Mouse (Mus musculus) common myeloid progenitor, adult 5-6 weeks (primary cell): ENCODE results near the gene Rps16. TPM values are rescaled to one million over a fixed set of nuclear protein-coding genes. Genes with fewer than 3 reads are reported as not detected.
"Not testable (repeated sequence)": the region's sequence is repeated elsewhere in the genome, so short reads cannot be mapped to it uniquely, and the experiment has no call there.

Experiments
- ATAC-seq: replicated peaks from 2 replicates; pipeline ENCODE4 v1.8.0; 2016; ENCODE audit warnings: low read depth, mild to moderate bottlenecking, moderate TSS enrichment, inconsistent platforms; ENCODE audit not compliant: poor library complexity, severe bottlenecking
- total RNA-seq: library from RNA; stranded (forward); fragments of 200-1000, 187-1606 nt; gene quantifications from 2 replicates; pipeline ENCODE4 v1.2.3, GENCODE M21; 2017

Rps16 gene
- total RNA-seq, 1 experiment from 2014 or later: 1,032 TPM

- ATAC-seq: no peak
Observed at GRCm38 (mm10) chr7:28384162-28384561, 33.7 kb downstream of the Rps16 start.

GRCm38 (mm10) chr7:28385196-28385595 lies 34.7 kb downstream of the Rps16 start:
- ATAC-seq: no peak

DNA sequence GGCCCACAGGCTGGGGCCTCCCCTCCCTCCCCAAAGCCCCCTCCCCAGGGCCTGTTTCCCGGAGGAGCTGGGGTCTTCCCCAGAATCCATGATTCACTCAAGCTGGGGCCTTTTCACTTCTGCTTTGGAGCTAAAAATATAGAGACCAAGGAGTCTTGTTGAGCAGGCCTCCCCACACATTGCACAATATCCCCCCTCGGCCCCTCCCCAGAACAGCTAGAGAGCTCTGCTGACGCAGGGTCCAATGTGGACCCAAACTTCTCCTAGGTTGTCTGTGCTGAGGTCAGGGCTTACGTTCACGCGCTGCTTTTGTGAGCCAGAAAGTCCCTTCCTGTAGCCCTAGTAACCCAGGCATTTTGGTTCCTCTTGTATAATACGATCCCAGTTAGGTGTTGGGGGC lies 35.6 kb downstream of the Rps16 start:
- ATAC-seq: peak; percentile 18

- ATAC-seq: peak; percentile 45
Observed at GRCm38 (mm10) chr7:28386462-28386861, 36.0 kb downstream of the Rps16 start.

GRCm38 (mm10) chr7:28386877-28387276 lies 36.4 kb downstream of the Rps16 start:
- not testable (repeated sequence) for ATAC-seq

DNA sequence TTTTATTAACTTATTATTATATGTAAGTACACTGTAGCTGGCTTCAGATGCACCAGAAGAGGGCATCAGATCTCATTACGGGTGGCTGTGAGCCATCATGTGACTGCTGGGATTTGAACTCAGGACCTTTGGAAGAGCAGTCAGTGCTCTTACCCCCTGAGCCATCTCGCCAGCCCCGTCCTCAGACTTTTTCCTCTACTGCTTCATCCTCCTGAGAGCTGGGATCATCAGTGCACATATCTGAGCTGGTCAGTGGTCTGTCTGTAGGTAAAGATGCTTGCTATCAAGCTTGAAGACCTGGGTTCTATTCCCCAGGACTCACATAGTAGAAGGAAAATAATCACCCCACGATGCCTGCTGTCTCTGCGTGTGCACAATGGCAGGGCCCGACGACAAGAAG lies 36.9 kb downstream of the Rps16 start:
- not testable (repeated sequence) for ATAC-seq

GRCm38 (mm10) chr7:28390331-28390730 lies 39.9 kb downstream of the Rps16 start:
- ATAC-seq: no peak

DNA sequence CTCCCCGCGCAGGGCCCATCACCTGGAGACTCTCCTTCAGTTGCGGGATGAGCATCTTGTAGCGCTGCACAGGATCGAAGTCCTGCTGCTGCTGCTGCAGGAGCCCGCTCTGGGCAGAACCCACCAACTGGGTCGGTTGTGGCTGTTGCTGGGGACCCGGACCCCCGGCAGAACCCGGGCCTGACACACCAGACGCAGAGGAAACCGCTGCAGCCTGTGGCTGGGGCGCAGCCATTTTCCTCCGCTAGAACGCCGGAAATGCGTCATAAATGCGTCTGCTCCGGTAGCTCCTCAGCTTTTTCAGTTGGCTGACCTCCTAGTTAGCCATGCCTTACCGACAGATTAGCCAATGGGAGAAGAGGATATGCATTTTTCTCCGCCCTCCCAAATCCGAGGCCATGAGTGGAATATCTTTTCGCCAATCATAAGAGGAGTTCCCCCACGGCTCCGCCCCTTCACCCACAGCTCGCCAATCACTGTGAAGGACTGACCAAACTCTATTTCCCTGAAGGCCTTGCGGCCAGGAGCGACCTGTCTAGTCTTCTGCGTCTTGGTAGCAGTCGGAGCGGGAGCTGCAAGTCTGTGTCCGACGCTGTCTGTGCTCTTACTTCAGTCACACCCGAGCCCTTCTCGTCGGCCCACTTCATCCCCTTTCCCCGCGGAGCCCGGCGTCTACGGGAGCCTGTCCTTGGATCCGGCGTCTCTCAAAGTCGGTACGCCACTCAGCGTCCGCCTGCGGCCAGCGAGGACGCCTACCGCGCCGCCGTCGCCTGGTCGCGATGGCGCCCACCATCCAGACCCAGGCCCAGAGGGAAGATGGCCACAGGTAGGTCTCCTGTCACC lies 42.2 kb downstream of the Rps16 start, which contains the start of the genes Med29 and Paf1:
Gene Med29, minus strand, starts transcription at position 280 of the 843 bp plus-strand sequence.
Gene Paf1, plus strand, starts transcription at position 523 of the 843 bp plus-strand sequence.
- peak; percentile 99 for ATAC-seq

GRCm38 (mm10) chr7:28393272-28393951 lies 43.0 kb downstream of the Rps16 start:
- ATAC-seq: no peak

GRCm38 (mm10) chr7:28395425-28395824 lies 45.0 kb downstream of the Rps16 start:
- ATAC-seq: no peak

DNA sequence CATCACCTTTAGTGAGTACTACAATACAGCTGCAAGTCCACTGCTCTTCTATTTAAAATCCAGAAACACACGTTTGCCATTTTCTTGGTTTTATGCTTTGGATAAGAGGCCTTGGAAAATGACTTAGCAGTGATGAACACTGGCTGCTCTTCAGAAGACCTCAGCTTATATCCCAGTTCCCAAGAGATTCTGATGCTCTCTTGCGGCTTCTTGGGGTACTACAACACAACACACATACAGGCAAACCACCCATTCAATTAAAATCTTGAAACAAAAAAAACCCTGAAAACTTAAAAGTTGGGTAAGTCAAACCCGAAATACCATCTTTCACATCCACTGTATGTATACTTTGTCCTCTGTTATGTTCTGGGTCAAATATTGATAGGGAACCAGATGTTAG lies 47.5 kb downstream of the Rps16 start:
- no peak for ATAC-seq

DNA sequence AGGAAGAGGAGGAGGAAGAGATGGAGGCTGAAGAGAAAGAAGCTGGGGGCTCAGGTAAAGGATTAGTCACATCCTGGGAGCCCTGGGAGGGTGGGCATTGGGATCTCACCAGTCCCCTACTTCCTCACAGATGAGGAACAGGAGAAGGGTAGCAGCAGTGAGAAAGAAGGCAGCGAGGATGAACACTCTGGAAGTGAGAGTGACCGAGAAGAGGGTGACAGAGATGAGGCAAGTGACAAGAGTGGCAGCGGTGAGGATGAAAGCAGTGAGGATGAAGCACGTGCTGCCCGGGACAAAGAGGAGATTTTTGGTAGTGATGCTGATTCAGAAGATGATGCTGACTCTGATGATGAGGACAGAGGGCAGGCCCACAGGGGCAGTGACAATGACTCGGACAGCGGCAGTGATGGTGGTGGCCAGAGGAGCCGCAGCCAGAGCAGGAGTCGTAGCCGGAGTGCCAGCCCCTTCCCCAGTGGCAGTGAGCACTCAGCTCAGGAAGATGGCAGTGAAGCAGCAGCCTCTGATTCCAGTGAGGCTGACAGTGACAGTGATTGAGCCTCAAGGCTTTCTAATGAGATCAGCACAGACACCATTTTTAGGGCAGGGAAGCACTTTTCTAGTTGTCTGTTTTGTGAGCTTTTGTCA lies 48.4 kb downstream of the Rps16 start:
- no peak for ATAC-seq

DNA sequence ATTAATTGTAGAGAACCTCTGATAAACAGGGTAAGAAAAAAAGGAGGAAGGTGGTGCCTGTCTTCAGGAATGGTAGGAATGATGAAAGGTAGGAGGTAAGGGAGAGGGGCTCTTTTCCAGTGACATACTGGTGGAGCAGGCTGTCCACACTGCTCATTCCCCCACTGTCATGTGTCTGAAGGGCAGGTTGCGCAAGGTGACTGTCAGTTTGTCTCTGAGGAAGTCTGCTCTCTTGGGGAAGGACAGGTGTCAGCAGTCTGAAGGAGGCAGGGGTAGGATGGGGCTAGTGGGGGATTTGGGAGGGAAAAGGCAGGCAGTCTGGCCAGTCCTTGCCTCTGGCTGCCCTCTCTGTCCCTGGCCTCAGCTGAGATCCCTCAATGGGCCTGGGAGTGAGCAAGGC lies 50.6 kb downstream of the Rps16 start:
- ATAC-seq: 0 out of 2 replicates have a peak, but pooled peaks have one; percentile 24

- ATAC-seq: no peak
Observed at GRCm38 (mm10) chr7:28401942-28402341, 51.5 kb downstream of the Rps16 start.

Other genes with a start within 250 kb of the Rps16 start
- gene 9530053A07Rik, start 221.2 kb upstream of the Rps16 start, total RNA-seq: not detected in 2 replicates
- 193 and 260 TPM in 2 replicates for gene Fbl, start 180.9 kb upstream of the Rps16 start, total RNA-seq
- 2.4 and 3.3 TPM in 2 replicates for gene Dyrk1b, start 171.2 kb upstream of the Rps16 start, total RNA-seq
- gene Eid2, start 82.8 kb upstream of the Rps16 start, total RNA-seq: 0.87 and 2.7 TPM in 2 replicates
- gene Eid2b, start 72.9 kb upstream of the Rps16 start, total RNA-seq: 1.9 and 4.7 TPM in 2 replicates
- gene Selenov, start 59.5 kb upstream of the Rps16 start, total RNA-seq: not detected in 2 replicates
- gene Dll3, start 48.4 kb upstream of the Rps16 start, total RNA-seq: not detected in 2 replicates
- gene Timm50, start 38.6 kb upstream of the Rps16 start, total RNA-seq: 49.6 and 63.8 TPM in 2 replicates
- gene Supt5, start 11.9 kb upstream of the Rps16 start, total RNA-seq: 63.4 and 68.1 TPM in 2 replicates
- 2.1 and 3.9 TPM in 2 replicates for gene Plekhg2, start 21.9 kb downstream of the Rps16 start, total RNA-seq
- 82.7 and 90.0 TPM in 2 replicates for gene Zfp36, start 29.6 kb downstream of the Rps16 start, total RNA-seq
- gene Med29, start 42.1 kb downstream of the Rps16 start, total RNA-seq: 16.6 and 21.3 TPM in 2 replicates
- gene Paf1, start 42.3 kb downstream of the Rps16 start, total RNA-seq: 149 and 190 TPM in 2 replicates
- 583 and 663 TPM in 2 replicates for gene Gmfg, start 86.8 kb downstream of the Rps16 start, total RNA-seq
- gene Lrfn1, start 101.3 kb downstream of the Rps16 start, total RNA-seq: 2.1 and 2.9 TPM in 2 replicates
- not detected in 2 replicates for gene Ifnl2, start 159.8 kb downstream of the Rps16 start, total RNA-seq
- not detected in 2 replicates for gene Ifnl3, start 172.2 kb downstream of the Rps16 start, total RNA-seq
- gene Sycn, start 190.2 kb downstream of the Rps16 start, total RNA-seq: not detected in 2 replicates
- gene Nccrp1, start 196.6 kb downstream of the Rps16 start, total RNA-seq: 0.09 TPM in 1 of 2 replicates, not detected in the other
- gene Samd4b, start 247.5 kb downstream of the Rps16 start, total RNA-seq: 4.6 and 5.4 TPM in 2 replicates
- 5.9 and 7.5 TPM in 2 replicates for gene Pak4, start 247.5 kb downstream of the Rps16 start, total RNA-seq